Mouse (Mus musculus) adrenal gland (tissue): ENCODE data around the gene Gm5244.

ENCODE experiments used
- intact Hi-C: fragments of 180-260 bp; cut with DNase I; formaldehyde crosslinking; loops from one replicate; pipeline ENCODE4 v1.15.1; 2025
- long read RNA-seq, 2 experiments: library from polyadenylated mRNA; unstranded; transcript quantifications; one replicate each; pipeline ENCODE4 v2.0.0; 2020; ENCODE audit warnings: borderline replicate concordance in 1 of 2; ENCODE audit not compliant: insufficient replicate concordance in 1 of 2

The Gm5244 gene
- long read RNA-seq, experiment 1, result 0 reads
- long read RNA-seq, experiment 2, result 0 reads

DNA sequence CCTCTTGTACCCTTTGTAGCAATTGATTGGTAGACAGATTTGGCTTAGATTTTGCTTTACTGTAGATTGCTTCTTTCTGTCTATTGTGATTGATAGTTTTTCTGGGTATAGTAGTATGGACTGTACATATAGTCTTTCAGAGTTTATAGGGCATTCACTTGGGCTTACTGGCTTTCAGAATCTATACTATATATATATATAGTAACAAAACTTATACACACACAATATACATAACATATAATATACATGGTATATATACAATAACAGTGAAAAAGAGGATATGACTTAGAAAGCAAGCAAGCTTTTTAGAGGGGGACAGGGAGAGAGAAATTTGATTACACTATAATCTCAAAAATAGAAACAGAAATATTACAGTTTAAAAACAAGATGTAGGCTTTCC, at the start of gene Gm5244:
Gm5244 (plus strand) TSS at position 301 of the 400 bp plus-strand sequence.
- intact Hi-C loops, result no loop called here

DNA sequence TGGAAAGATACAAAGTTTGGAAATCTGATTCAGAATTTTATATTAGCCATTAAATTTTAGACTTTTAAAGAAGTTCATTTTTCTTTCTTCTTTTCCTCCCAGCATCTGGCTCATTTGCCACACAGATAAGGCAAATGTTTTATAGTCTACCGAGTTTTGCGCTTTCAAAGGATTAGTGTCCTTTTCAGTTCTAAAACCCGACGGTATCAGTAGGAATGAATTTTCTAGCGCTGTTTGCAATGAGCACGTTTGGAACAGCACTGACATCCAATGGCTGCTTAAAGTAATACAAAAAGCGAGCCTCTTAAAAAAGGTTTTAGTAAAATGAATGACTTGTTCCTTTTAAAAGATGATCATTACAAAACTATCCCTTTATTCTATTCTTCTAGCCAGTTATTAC, 49.4 kb upstream of the Gm5244 start:
- intact Hi-C loops, result loop anchor here (5.0 to 10.0 kb wide), 2 partner anchors 75 to 282 kb away; no protein-coding TSS in a partner anchor

DNA sequence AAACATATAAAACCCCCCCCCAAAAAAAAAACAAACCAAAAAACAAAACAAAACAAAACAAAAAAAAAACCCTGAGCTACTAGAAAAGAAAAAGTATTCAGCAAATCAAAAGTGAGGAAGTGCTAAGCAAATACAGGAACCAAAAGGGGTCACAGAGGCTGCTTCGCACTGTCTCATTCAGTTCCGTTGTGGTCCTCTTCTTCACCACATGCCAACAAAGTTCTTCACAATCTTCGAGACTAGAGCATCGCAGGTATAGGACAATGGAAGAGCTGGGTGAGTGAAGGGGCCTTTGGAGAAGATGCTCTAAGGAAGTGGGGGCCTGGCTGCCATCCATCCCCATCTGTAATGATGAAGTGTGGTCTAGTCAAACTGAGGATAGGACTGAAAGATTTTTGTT, 48.1 kb upstream of the Gm5244 start:
- intact Hi-C loops, result loop anchor here (5.0 to 10.0 kb wide), 2 partner anchors 76 to 284 kb away; no protein-coding TSS in a partner anchor

GRCm38 (mm10) chr19:12799081-12799480, 47.4 kb upstream of the Gm5244 start:
- intact Hi-C loops, result loop anchor here (5.0 to 10.0 kb wide), 2 partner anchors 77 to 284 kb away; no protein-coding TSS in a partner anchor

GRCm38 (mm10) chr19:12800621-12801020, 45.9 kb upstream of the Gm5244 start:
- intact Hi-C loops, result loop anchor here (5.0 kb wide), 1 partner anchor 203 kb away; the partner anchor contains the start of gene Gm4952

GRCm38 (mm10) chr19:12801046-12801445, 45.4 kb upstream of the Gm5244 start:
- intact Hi-C loops, result loop anchor here (5.0 kb wide), 1 partner anchor 204 kb away; the partner anchor contains the start of gene Gm4952

- intact Hi-C loops, result loop anchor here (5.0 kb wide), 1 partner anchor 206 kb away; the partner anchor contains the start of gene Gm4952
These were observed 43.7 kb upstream of the Gm5244 start for GRCm38 (mm10) chr19:12802830-12803229.

DNA sequence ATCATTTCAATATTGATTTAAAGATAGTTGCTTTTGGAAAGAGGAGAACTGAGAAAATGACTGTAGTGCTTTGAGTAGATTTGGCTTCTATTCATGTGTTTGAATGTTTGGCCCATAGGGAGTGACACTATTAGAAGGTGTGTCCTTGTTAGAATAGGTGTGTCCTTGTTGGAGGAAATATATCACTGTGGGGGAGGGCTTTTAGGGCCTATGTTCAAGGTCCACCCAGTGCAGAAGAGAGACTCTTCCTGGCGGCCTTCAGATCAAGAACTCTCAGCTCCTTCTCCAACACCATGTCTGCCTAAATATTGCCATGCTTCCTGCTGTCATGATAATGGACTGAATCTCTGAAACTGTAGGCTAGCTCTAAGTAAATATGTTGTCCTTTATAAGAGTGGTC, 42.2 kb upstream of the Gm5244 start:
- intact Hi-C loops, result loop anchor here (5.0 kb wide), 1 partner anchor 207 kb away; the partner anchor contains the start of gene Gm4952

- intact Hi-C loops, result no loop called here
These were observed 40.8 kb upstream of the Gm5244 start for GRCm38 (mm10) chr19:12805730-12806129.

DNA sequence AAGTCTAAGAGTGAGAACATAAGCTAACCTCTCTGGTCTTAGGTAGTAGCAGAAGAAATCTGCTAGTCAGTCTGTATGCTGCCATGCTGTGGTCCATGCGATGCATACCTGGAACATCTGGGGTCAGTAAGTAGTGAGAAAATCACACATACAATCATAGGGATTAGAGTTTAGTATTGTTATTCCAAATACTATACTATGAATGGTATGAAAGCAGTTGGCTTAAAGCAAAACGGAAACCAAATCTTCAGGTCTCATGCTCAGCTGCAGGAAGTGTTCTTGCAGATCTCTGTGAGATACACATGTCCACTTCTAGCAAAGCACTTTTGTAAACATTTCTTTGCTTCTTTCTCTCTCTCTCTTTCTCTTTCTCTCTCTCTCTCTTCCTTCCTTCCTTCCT, 40.3 kb upstream of the Gm5244 start:
- intact Hi-C loops, result no loop called here

DNA sequence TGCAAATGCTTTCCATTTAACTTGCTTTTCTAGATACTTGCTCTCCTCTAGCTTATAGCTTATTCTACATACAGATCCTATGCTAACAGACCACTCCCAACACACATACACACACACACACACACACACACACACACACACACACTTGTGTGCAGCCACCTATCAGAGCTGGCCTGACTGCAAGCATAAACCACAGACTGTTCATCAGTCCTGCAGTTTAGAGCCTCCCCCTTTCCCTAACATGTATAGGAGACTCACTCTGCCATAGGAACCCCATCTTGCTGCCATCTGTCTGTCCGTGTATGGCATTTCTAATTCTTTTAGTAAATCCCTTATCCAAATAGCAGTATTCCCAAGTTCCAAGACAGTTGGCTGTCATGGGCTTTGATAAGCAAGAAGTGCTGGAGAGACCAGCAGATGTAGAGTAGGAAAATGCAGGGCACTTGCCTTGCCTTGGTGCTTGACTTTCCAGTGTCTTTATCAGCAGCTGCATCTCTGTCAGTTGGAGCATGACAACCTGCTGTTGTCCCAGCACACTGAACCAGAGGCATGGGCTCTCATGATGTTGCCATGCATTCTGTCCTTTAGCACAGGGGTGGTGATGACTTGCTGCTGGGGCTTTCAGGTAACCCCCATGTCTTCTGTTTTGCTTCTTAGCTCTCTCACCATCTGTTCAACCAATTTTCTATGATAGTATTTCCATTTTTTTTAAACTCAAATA, 33.7 kb upstream of the Gm5244 start:
- intact Hi-C loops, result no loop called here

- intact Hi-C loops, result no loop called here
These were observed 32.6 kb upstream of the Gm5244 start for GRCm38 (mm10) chr19:12813883-12814282.

DNA sequence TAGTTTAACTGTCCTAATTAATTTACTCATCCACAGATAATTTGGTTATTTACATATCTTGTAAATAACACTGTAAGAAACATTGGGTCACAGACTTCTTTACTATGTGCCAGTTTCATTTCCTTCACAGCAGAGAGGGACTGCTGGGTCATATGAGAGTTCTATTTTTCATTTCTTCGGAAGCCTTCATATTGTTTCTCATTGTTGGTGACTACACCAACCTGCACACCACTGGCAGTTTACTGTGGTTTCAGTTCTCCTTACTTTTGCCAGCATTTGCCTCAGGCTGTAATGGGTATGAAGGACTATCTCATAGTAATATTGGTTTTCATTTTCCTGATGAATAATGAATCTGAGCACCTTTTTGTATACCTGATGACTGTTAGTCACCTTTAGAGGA, 28.0 kb upstream of the Gm5244 start:
- intact Hi-C loops, result no loop called here

GRCm38 (mm10) chr19:12820383-12820782, 26.1 kb upstream of the Gm5244 start:
- intact Hi-C loops, result loop anchor here (5.0 kb wide), 2 partner anchors 98 to 303 kb away; no protein-coding TSS in a partner anchor

DNA sequence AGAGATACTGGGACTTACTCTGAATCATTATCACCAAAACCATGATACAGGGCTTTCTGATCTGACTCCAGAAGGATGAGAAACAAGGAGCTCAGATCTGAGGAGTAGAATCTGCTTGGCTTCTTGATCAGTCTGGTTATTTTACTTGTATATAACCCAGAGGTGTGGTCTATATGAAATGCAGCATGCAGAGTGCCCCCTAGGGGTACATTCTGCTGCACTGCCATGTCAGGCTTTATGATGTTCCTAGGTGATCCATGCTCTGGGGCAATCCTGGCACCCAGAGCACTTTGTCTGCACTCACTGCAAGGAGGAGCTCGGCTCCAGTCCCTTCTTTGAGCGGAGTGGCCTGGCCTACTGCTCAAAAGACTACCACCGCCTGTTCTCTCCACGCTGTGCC, 21.9 kb upstream of the Gm5244 start:
- intact Hi-C loops, result loop anchor here (5.0 kb wide), 2 partner anchors 102 to 307 kb away; no protein-coding TSS in a partner anchor

- intact Hi-C loops, result no loop called here
These were observed 15.6 kb upstream of the Gm5244 start for GRCm38 (mm10) chr19:12830823-12831430.

DNA sequence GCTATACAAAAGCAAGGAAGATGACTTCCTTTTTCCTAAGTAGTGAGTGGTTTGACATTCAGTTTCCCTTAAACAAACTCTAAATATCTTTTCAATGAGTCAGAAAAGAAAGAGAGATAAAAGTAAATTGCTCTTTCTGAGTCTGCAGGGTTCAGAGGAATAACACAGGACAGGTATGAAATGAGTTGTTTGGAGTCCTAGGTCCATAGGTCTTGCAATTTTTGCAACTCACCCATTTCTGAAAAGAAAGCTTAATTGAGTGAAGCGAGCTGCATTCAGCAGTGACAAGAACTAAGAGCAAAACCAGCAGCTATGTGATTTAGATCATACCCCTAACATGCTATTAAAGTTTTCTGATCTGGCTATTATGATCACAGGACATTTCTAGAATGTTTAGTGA, 14.9 kb upstream of the Gm5244 start:
- intact Hi-C loops, result no loop called here

DNA sequence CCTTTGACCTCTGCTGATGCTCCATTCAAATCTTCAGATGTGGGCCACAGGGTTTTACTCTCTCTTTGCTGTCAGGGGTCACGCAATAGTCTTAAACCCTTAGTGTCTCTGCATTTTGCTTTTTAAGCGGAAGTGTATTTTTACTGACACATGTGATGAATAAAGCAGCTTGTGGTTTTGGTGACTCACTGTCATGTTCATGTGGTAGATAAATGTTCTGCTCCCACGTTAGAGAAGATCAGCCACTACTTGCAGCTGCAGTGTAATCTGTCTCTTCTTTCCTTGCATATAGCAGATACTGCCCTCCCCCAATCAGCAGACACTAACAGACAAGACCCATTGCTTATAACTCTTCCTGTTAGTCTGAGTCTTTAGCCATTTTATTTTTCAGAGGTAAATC, 12.9 kb upstream of the Gm5244 start:
- intact Hi-C loops, result no loop called here

DNA sequence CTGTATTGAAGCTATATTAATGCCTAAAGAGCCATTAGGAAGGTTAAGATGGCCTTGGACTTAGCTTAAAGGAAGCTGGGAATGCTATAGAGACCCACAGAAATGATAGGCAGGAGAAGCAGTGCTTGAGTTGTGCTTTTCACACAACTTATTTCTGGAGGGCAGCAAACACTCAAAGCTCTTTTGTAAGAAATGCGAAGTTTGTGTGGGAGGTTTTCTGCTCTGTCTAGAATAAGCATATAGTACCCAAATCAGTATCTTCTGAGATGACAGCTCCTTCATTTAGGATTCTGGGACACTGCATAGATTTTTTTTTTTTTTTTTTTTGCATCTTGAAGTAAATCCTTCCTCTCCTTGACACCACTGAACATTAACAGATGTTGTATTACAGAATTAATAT, 8.0 kb upstream of the Gm5244 start:
- intact Hi-C loops, result no loop called here

DNA sequence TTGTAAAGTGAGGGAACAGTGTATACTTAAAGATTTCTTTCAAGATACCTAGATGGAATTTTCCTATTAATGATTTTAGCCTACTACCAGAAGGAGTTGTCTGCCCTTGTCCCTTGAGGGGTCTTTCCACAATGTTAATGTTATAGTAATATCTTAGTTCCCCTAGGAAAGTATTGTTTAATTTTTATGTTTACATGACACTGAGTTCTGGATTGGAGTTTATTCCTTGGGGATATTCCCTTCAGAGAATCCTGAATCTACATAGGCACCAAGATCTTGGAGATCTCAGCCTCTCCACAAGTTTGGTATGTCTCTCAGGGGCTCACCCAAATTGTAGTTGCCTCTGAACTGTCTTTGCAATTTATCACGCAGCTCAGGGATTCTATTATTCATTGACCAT, 10.5 kb downstream of the Gm5244 start, which contains the start of gene Olfr1444:
Olfr1444 (plus strand) TSS at position 301 of the 400 bp plus-strand sequence.
- intact Hi-C loops, result no loop called here

GRCm38 (mm10) chr19:12883555-12883954, 37.1 kb downstream of the Gm5244 start, which contains the start of gene Olfr1445:
Gene Olfr1445, plus strand, starts transcription at chr19:12883855.
- intact Hi-C loops, result no loop called here

- intact Hi-C loops, result no loop called here
These were observed 46.9 kb downstream of the Gm5244 start, which contains the start of gene Olfr1446 for GRCm38 (mm10) chr19:12893424-12893823. Gene Olfr1446, minus strand, starts transcription at chr19:12893524.
